Mouse (Mus musculus) hindbrain, embryonic 14.5 days (tissue): ENCODE data around the gene Dnmt1. TPM values are rescaled to one million over a fixed set of nuclear protein-coding genes. Genes with fewer than 3 reads are reported as not detected.
"Not testable (repeated sequence)": the region's sequence is repeated elsewhere in the genome, so short reads cannot be mapped to it uniquely, and the experiment has no call there.

Experiments
- ATAC-seq: fragments of 200-750 bp; cut with Nextera tagmentation; 2 replicates; pipeline ENCODE4 v1.8.0; 2017; ENCODE audit warnings: moderate number of reproducible peaks, mild to moderate bottlenecking, moderate TSS enrichment, moderate library complexity; ENCODE audit not compliant: low FRiP score
- DNase-seq: peaks from one replicate; pipeline ENCODE4 v3.0.0-alpha.2; 2015; ENCODE audit warnings: low spot score
- H3K27ac ChIP-seq: fragments of 300-500 bp; sonication (generic); 2 replicates; pipeline ENCODE4 v1.5.1; 2014; ENCODE audit warnings: mild to moderate bottlenecking, moderate library complexity
- H3K27me3 ChIP-seq: fragments of 300-500 bp; sonication (generic); 2 replicates; pipeline ENCODE4 v1.6.1; 2014; ENCODE audit warnings: mild to moderate bottlenecking, low read length, mixed read lengths; ENCODE audit not compliant: control insufficient read depth, insufficient read depth
- H3K36me3 ChIP-seq: fragments of 300-500 bp; sonication (generic); replicated peaks from 2 replicates; pipeline ENCODE4 v1.6.1; 2014; ENCODE audit not compliant: control insufficient read depth, insufficient read depth
- H3K4me1 ChIP-seq: fragments of 300-500 bp; sonication (generic); replicated peaks from 2 replicates; pipeline ENCODE4 v1.6.1; 2014; ENCODE audit warnings: antibody characterized with exemption, low read length, mixed read lengths; ENCODE audit not compliant: control insufficient read depth, insufficient read depth
- H3K4me2 ChIP-seq: fragments of 300-500 bp; sonication (generic); replicated peaks from 2 replicates; pipeline ENCODE4 v1.6.1; 2014; ENCODE audit warnings: mild to moderate bottlenecking, moderate library complexity
- H3K4me3 ChIP-seq: fragments of 300-500 bp; sonication (generic); replicated peaks from 2 replicates; pipeline ENCODE4 v1.5.1; 2014; ENCODE audit warnings: mild to moderate bottlenecking, low read length
- H3K9ac ChIP-seq: fragments of 300-500 bp; sonication (generic); 2 replicates; pipeline ENCODE4 v1.6.1; 2014
- H3K9me3 ChIP-seq: fragments of 300-500 bp; sonication (generic); 2 replicates; pipeline ENCODE4 v1.6.1; 2016; ENCODE audit warnings: low read length; ENCODE audit not compliant: control insufficient read depth
- WGBS: fragments of 180-500 bp; shearing (Covaris S2); extraction: QIAGEN DNeasy Blood & Tissue Kit; methylation state at CpG from one replicate; pipeline ENCODE4 v1.1.7; 2014; 5-methylcytosine and 5-hydroxymethylcytosine counted together
- polyA plus RNA-seq: library from polyadenylated mRNA; unstranded; fragments of >200 nt; fragmentation: Nextera tagmentation; extraction: Ambion mirVana; gene quantifications from 2 replicates; pipeline ENCODE4 v1.2.1, GENCODE M21; 2014

The Dnmt1 gene
- polyA plus RNA-seq = 37.8 and 41.1 TPM in 2 replicates

GRCm38 (mm10) chr9:20959430-20959938 lies at the start of gene Dnmt1:
Gene Dnmt1, minus strand, starts transcription at chr9:20959888.
- Histone ChIP-seq H3K36me3 (no peaks in the 10 kb centered on the region), H3K4me2 (no peak within 1 kb of the TSS), H3K4me3 (no peak within 1 kb of the TSS), H3K27ac (no peak within 1 kb of the TSS), H3K27me3 (no peaks in the 10 kb centered on the region), H3K4me1 (no peaks in the 10 kb centered on the region), H3K9ac (no peak within 1 kb of the TSS), H3K9me3 (no peaks in the 10 kb centered on the region)
- DNase-seq (no peak), ATAC-seq (no peak)
- WGBS = 96% methylated on average over 2 of the region's 2 CpGs

GRCm38 (mm10) chr9:21008007-21008406 lies 48.3 kb upstream of the Dnmt1 start:
- H3K27me3 ChIP-seq = 0 out of 2 replicates have a peak, but pooled peaks cover 2% of the 10 kb centered on the region
- H3K9me3 ChIP-seq = no peaks in the 10 kb centered on the region
- peaks cover 50% of the 10 kb centered on the region for H3K36me3 ChIP-seq
- no peak overlapping the region for H3K9ac ChIP-seq
- DNase-seq = no peak
- no peak overlapping the region for H3K27ac ChIP-seq
- H3K4me3 ChIP-seq = no peak overlapping the region
- 87% methylated on average over 7 of the region's 7 CpGs for WGBS
- H3K4me1 ChIP-seq = peaks cover 6% of the 10 kb centered on the region; the same call in 1 of the 2 replicates
- no peak for ATAC-seq
- no peak overlapping the region for H3K4me2 ChIP-seq

- DNase-seq = no peak
- H3K9ac ChIP-seq = no peak overlapping the region
- H3K27me3 ChIP-seq = no peaks in the 10 kb centered on the region
- H3K4me2 ChIP-seq = no peak overlapping the region
- H3K27ac ChIP-seq = no peak overlapping the region
- H3K4me3 ChIP-seq = no peak overlapping the region
- peaks cover 6% of the 10 kb centered on the region; the same call in 1 of the 2 replicates for H3K4me1 ChIP-seq
- no peaks in the 10 kb centered on the region for H3K9me3 ChIP-seq
- 96% methylated on average over 10 of the region's 10 CpGs for WGBS
- no peak for ATAC-seq
- peaks cover 50% of the 10 kb centered on the region for H3K36me3 ChIP-seq
These were observed 47.7 kb upstream of the Dnmt1 start for GRCm38 (mm10) chr9:21007313-21007952.

DNA sequence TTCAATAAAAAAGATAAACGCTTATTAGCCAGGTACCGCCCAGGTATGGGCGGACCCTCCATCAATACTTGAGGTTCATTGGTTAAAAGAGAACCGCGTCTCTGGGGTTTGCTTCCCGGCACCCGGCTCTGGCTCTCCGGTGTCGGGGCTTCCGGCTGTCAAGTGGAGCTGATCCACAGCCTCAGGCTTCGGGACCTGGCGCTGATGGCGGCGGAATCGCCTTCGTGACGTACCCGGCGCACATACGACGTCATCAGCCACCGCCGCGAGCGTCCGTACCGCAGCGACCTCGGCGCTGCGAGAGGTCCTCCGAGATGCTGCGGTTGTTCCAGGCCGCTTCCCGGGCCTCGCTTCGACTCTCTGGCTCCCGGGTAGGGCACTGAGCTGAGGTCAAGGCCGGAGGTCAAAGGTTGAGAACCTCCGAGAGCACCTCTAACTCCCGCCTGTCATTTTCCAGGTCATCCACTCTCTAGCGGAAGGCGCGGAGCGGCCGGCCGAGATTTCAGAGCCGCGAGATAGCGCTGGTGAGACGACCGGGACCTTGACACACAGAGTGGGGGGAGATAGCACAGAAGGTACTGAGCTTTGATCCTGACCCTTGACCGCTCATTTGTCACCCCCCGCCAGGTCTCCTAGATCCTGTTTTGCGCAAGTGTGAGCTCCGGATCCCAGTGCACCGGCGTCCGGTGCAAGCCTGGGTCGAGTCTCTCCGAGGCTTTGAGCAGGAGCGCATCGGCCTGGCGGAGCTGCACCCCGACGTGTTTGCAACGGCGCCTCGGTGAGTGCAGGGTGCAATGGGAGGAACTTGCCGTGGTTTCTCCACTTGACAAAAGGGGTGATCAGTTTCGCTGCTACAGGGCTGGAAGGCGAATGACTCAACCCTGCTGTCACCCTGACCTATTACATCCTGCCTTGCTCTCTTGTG lies 43.2 kb upstream of the Dnmt1 start, which contains the start of gene Mrpl4:
Gene Mrpl4, plus strand, starts transcription at position 112 of the 925 bp plus-strand sequence.
- under 1% methylated on average over 72 of the region's 72 CpGs for WGBS
- peak; percentile 91 for ATAC-seq
- peak within 1 kb of the TSS; percentile 84 for H3K27ac ChIP-seq

GRCm38 (mm10) chr9:21002270-21002626 lies 42.6 kb upstream of the Dnmt1 start:
- DNase-seq = peak; percentile 33
- Histone ChIP-seq H3K9ac (peak overlapping the region; percentile 88), H3K27ac (peak overlapping the region; percentile 84), H3K36me3 (peaks cover 29% of the 10 kb centered on the region), H3K9me3 (no peaks in the 10 kb centered on the region), H3K4me3 (peak overlapping the region; percentile 92), H3K27me3 (no peaks in the 10 kb centered on the region), H3K4me1 (peaks cover 6% of the 10 kb centered on the region; the same call in 1 of the 2 replicates), H3K4me2 (peak overlapping the region; percentile 73)
- 9% methylated on average over 7 of the region's 7 CpGs for WGBS
- ATAC-seq = peak; percentile 43

More for the DNA sequence above, 43.2 kb upstream of the Dnmt1 start, which contains the start of gene Mrpl4:
- Histone ChIP-seq H3K9me3 (no peaks in the 10 kb centered on the region), H3K27me3 (no peaks in the 10 kb centered on the region), H3K4me3 (peak within 1 kb of the TSS; percentile 92), H3K4me2 (peak within 1 kb of the TSS; percentile 73), H3K36me3 (peaks cover 36% of the 10 kb centered on the region), H3K9ac (peak within 1 kb of the TSS; percentile 88), H3K4me1 (peaks cover 6% of the 10 kb centered on the region; the same call in 1 of the 2 replicates)
- peak; percentile 93 for DNase-seq

GRCm38 (mm10) chr9:21001651-21002200 lies 42.0 kb upstream of the Dnmt1 start:
- Histone ChIP-seq H3K4me2 (peak overlapping the region; percentile 73), H3K4me1 (peaks cover 6% of the 10 kb centered on the region; the same call in 1 of the 2 replicates), H3K9ac (no peak overlapping the region), H3K36me3 (peaks cover 24% of the 10 kb centered on the region), H3K9me3 (no peaks in the 10 kb centered on the region), H3K27me3 (no peaks in the 10 kb centered on the region), H3K4me3 (no peak overlapping the region), H3K27ac (no peak overlapping the region)
- 74% methylated on average over 6 of the region's 6 CpGs for WGBS
- DNase-seq (no peak), ATAC-seq (no peak)

DNA sequence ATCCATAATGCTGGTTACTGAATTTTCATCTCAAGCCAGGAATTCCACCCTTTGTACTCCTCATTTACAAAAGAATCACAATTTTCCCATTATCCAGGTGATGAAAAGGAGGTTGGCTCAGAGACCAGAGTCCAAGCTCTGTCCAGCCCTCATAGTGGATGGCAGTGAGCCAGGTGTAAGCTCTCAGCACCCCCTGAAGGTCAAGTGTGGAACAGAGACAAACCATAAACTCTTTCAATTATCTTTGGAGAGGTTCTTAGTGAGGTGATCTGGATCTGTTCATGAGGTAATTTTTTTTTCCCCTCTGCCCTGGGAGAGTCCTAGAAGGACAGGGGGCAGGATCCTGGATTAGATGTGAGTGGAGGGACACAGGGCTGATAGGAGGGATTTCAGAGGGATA lies 41.1 kb upstream of the Dnmt1 start:
- ATAC-seq = no peak
- Histone ChIP-seq H3K27ac (no peak overlapping the region), H3K4me2 (no peak overlapping the region), H3K27me3 (no peaks in the 10 kb centered on the region), H3K4me3 (no peak overlapping the region), H3K4me1 (peaks cover 6% of the 10 kb centered on the region; the same call in 1 of the 2 replicates), H3K9ac (no peak overlapping the region), H3K9me3 (no peaks in the 10 kb centered on the region), H3K36me3 (peaks cover 16% of the 10 kb centered on the region)
- DNase-seq = no peak

- not testable (repeated sequence) for H3K4me1 ChIP-seq, H3K36me3 ChIP-seq, H3K4me3 ChIP-seq, DNase-seq, H3K27ac ChIP-seq, H3K9me3 ChIP-seq, H3K27me3 ChIP-seq, H3K9ac ChIP-seq, H3K4me2 ChIP-seq, ATAC-seq
- WGBS = 89% methylated on average over 1 of the region's 1 CpGs
These were observed 38.6 kb upstream of the Dnmt1 start for GRCm38 (mm10) chr9:20998337-20998736.

DNA sequence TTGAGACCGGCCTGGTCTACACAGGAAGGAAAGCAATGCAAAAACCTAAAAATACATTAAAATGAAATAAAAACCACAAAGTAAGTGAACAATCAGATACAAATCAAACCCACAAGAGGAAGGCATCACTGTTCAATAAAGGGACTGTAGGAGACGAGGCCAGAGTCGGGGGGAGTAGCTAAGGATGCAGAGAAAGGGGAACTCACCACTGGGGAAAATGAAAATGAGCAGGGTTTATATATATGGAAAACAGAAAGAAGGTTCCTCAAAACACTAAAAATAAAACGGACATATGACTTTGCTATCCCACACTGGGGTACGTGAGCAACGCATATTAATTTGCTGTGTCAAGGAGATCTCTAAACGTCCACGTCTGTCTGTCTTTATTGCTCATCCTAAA lies 37.4 kb upstream of the Dnmt1 start:
- Histone ChIP-seq H3K9ac (no peak overlapping the region), H3K27me3 (no peaks in the 10 kb centered on the region), H3K4me2 (no peak overlapping the region), H3K36me3 (no peaks in the 10 kb centered on the region), H3K4me3 (no peak overlapping the region), H3K27ac (no peak overlapping the region), H3K4me1 (no peaks in the 10 kb centered on the region), H3K9me3 (no peaks in the 10 kb centered on the region)
- ATAC-seq (no peak), DNase-seq (no peak)
- 92% methylated on average over 8 of the region's 8 CpGs for WGBS
